Mouse (Mus musculus): ENCODE measurements around the gene Steap4. TPM values are rescaled to one million over a fixed set of nuclear protein-coding genes. Genes with fewer than 3 reads are reported as not detected.

Steap4 gene
- polyA plus RNA-seq, 1 experiment from 2014 or later, result not detected

DNA sequence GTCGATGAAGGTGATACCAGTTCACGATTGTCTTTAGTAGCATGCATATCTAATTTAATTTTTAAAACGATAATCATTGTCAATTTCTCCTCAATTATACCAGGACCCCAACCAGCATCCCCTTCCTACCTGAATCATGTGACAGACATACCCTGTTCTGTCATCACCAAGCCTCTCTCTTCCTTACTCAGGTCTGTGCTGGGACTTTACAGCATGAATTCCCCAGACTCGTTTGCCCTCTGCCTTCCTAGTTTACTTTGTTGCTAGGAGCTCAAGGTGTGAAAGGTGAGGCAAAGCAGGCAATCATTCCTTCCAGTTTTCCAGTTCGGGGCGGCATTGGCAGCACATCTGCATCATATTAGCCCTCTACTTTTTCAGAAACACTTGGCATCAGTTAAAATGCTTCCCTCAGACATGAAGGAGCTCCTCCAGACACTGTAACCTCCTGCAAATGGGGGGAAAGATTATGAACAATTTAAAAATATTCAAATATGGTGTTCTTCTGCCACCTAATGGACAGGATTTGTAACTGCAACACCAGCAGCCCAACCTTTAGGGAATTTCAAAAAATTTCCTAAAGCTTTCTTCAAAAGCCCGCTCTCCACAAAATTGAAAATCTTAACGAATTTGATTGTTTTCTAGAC, 36.3 kb downstream of the Steap4 start:
- Histone ChIP-seq H3K4me3 (no peak overlapping the region), H3K4me1 (no peaks in the 10 kb centered on the region), H3K36me3 (replicated peaks) (no peaks in the 10 kb centered on the region), H3K27me3 (replicated peaks) (no peaks in the 10 kb centered on the region), H3K4me2 (no peak overlapping the region), H3K27ac (no peak overlapping the region), H3K9ac (no peak overlapping the region), H3K9me3 (no peaks in the 10 kb centered on the region)
- ATAC-seq (replicated peaks), result peak; percentile 79
- 59% methylated on average over 8 of the region's 8 CpGs for WGBS

DNA sequence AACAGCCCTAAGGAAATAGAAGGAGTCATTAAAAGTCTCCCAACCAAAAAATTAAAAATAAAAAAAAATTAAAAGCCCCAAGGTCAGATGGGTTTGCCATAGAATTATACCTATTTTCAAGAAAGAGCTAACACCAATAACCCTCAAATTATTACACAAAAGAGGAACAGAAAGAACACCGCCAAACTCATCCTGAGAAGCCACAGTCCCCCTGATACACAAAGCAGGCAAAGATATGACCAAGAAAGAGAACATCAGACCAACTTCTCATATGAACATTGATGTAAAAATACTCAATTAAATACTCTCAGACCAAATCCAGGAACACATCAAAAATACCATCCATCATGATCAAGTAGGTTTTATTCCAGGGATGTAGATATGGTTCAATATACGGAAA, 36.8 kb downstream of the Steap4 start:
- 98% methylated on average over 2 of the region's 2 CpGs for WGBS
- Histone ChIP-seq H3K27me3 (replicated peaks) (no peaks in the 10 kb centered on the region), H3K9ac (no peak overlapping the region), H3K9me3 (no peaks in the 10 kb centered on the region), H3K4me1 (no peaks in the 10 kb centered on the region), H3K4me2 (no peak overlapping the region), H3K36me3 (replicated peaks) (no peaks in the 10 kb centered on the region), H3K27ac (no peak overlapping the region), H3K4me3 (no peak overlapping the region)
- no peak for ATAC-seq (replicated peaks)

GRCm38 (mm10) chr5:8000466-8000865, 40.2 kb downstream of the Steap4 start:
- Histone ChIP-seq H3K4me3 (no peak overlapping the region), H3K4me2 (no peak overlapping the region), H3K27me3 (replicated peaks) (no peaks in the 10 kb centered on the region), H3K9me3 (no peaks in the 10 kb centered on the region), H3K4me1 (no peaks in the 10 kb centered on the region), H3K36me3 (replicated peaks) (no peaks in the 10 kb centered on the region), H3K9ac (no peak overlapping the region), H3K27ac (no peak overlapping the region)
- WGBS, result 81% methylated on average over 10 of the region's 10 CpGs
- ATAC-seq (replicated peaks), result no peak

DNA sequence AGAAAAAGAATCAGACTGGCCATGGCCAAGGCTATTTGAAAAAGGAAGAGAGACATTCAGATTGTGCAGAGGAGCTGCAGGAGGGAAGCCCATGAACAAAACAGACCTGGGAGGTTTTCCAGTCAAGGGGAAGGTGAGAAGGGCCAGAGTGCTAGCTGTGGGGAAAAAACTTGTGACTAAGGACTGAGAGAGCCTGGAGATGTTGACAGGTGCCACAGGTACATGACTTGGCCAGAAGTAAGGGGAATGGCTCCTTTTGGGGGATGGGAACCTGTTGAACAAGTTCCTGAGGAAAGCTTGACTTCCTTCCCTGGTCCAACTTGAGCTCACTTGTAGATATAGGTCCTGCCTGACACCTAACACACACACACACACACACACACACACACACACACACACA, 42.6 kb downstream of the Steap4 start:
- no peaks in the 10 kb centered on the region for H3K36me3 ChIP-seq (replicated peaks)
- H3K9ac ChIP-seq, result no peak overlapping the region
- H3K4me1 ChIP-seq, result no peaks in the 10 kb centered on the region
- ATAC-seq (replicated peaks), result no peak
- H3K4me3 ChIP-seq, result no peak overlapping the region
- H3K9me3 ChIP-seq, result no peaks in the 10 kb centered on the region
- H3K4me2 ChIP-seq, result no peak overlapping the region
- H3K27ac ChIP-seq, result no peak overlapping the region
- H3K27me3 ChIP-seq (replicated peaks), result no peaks in the 10 kb centered on the region

DNA sequence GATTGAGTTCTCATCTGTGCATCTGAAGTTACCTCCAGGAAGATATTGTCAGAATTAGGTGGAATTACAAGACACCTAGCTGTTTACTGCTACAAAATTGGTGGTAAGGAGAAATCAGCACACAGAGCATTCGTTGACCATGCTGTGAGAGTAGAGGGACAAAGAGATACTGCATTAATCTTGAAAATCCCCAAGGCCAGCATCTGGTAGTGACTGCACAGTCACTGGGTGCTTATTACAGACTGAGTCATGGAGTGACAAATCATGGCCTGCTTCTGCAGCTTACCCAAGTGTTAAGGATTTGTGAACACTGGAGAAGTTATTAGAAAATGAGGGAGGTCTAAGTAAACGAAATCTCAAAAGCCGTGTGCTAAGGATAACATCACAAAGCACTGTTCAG, 53.0 kb downstream of the Steap4 start:
- H3K9ac ChIP-seq, result no peak overlapping the region
- no peak overlapping the region for H3K4me3 ChIP-seq
- H3K36me3 ChIP-seq (replicated peaks), result no peaks in the 10 kb centered on the region
- 76% methylated on average over 3 of the region's 3 CpGs for WGBS
- H3K27ac ChIP-seq, result no peak overlapping the region
- no peak overlapping the region for H3K4me2 ChIP-seq
- no peak for ATAC-seq (replicated peaks)
- no peaks in the 10 kb centered on the region for H3K4me1 ChIP-seq
- no peaks in the 10 kb centered on the region; the same call in 1 of the 2 replicates for H3K9me3 ChIP-seq
- H3K27me3 ChIP-seq (replicated peaks), result no peaks in the 10 kb centered on the region

Other genes with a start within 250 kb of the Steap4 start
- 158 and 163 TPM in 2 replicates for gene Sri, start 85.6 kb downstream of the Steap4 start, polyA plus RNA-seq (2015; fragmentation: Nextera tagmentation; extraction: Ambion mirVana)

Data from midbrain, embryonic 15.5 days (tissue).